Mouse (Mus musculus) stomach, postnatal 0 days (tissue): ENCODE results near the gene Gm3409. TPM values are rescaled to one million over a fixed set of nuclear protein-coding genes. Genes with fewer than 3 reads are reported as not detected.

ENCODE experiments used
- ATAC-seq: fragments of 200-750 bp; cut with Nextera tagmentation; 2 replicates; pipeline ENCODE4 v1.8.0; 2017; ENCODE audit not compliant: low FRiP score, low TSS enrichment
- DNase-seq: peaks from one replicate; pipeline ENCODE4 v3.0.0-alpha.2; 2016; ENCODE audit warnings: low spot score
- H3K27ac ChIP-seq: fragments of 300-500 bp; sonication (generic); replicated peaks from 2 replicates; pipeline ENCODE4 v1.5.1; 2014; ENCODE audit warnings: mild to moderate bottlenecking, control low read depth
- H3K27me3 ChIP-seq: fragments of 300-500 bp; sonication (generic); 2 replicates; pipeline ENCODE4 v1.6.1; 2014; ENCODE audit warnings: low read length; ENCODE audit not compliant: control insufficient read depth, insufficient read depth
- H3K36me3 ChIP-seq: fragments of 300-500 bp; sonication (generic); 2 replicates; pipeline ENCODE4 v1.6.1; 2014; ENCODE audit warnings: low read length, mixed read lengths; ENCODE audit not compliant: control insufficient read depth, insufficient read depth
- H3K4me1 ChIP-seq: fragments of 300-500 bp; sonication (generic); replicated peaks from 2 replicates; pipeline ENCODE4 v1.6.1; 2014; ENCODE audit warnings: antibody characterized with exemption; ENCODE audit not compliant: control insufficient read depth, insufficient read depth
- H3K4me2 ChIP-seq: fragments of 300-500 bp; sonication (generic); replicated peaks from 2 replicates; pipeline ENCODE4 v1.6.1; 2014; ENCODE audit warnings: low read depth, mild to moderate bottlenecking, control low read depth, moderate library complexity
- H3K4me3 ChIP-seq: fragments of 300-500 bp; sonication (generic); 2 replicates; pipeline ENCODE4 v1.5.1; 2014; ENCODE audit warnings: low read depth, low read length, control low read depth
- H3K9ac ChIP-seq: fragments of 300-500 bp; sonication (generic); 2 replicates; pipeline ENCODE4 v1.6.1; 2014; ENCODE audit warnings: mild to moderate bottlenecking, low read length, control low read depth, mixed read lengths
- H3K9me3 ChIP-seq: fragments of 300-500 bp; sonication (generic); 2 replicates; pipeline ENCODE4 v1.6.1; 2016; ENCODE audit warnings: low read length; ENCODE audit not compliant: control insufficient read depth
- CTCF ChIP-seq: IDR thresholded peaks from 2 replicates; pipeline ENCODE4 v1.5.1; 2016; ENCODE audit warnings: antibody characterized with exemption, low read depth, mild to moderate bottlenecking, moderate library complexity
- EP300 ChIP-seq: optimal IDR thresholded peaks from 2 replicates; pipeline ENCODE3; 2016; ENCODE audit warnings: antibody characterized with exemption
- WGBS: fragments of 180-500 bp; shearing (Covaris S2); extraction: QIAGEN DNeasy Blood & Tissue Kit; methylation state at CpG from one replicate; pipeline ENCODE4 v1.1.7; 2014; 5-methylcytosine and 5-hydroxymethylcytosine counted together
- polyA plus RNA-seq: library from polyadenylated mRNA; unstranded; fragments of >200 nt; fragmentation: Nextera tagmentation; extraction: Ambion mirVana; gene quantifications from 2 replicates; pipeline ENCODE4 v1.2.1, GENCODE M21; 2015

Gene Gm3409
- polyA plus RNA-seq, 1 experiment from 2014 or later, result not detected

GRCm38 (mm10) chr5:146584156-146584477 is 46.7 kb downstream of the Gm3409 start:
- WGBS, result 10% methylated on average over 10 of the region's 10 CpGs
- ATAC-seq (no peak), DNase-seq (no peak)
- no peaks in the 10 kb centered on the region for H3K36me3 ChIP-seq
- H3K27ac ChIP-seq, result no peak overlapping the region
- H3K9ac ChIP-seq, result no peak overlapping the region
- H3K4me3 ChIP-seq, result peak overlapping the region; percentile 39; the same call in 1 of the 2 replicates
- H3K4me1 ChIP-seq, result 0 out of 2 replicates have a peak, but pooled peaks cover 3% of the 10 kb centered on the region
- no peaks in the 10 kb centered on the region for H3K9me3 ChIP-seq
- peak overlapping the region; percentile 65 for H3K4me2 ChIP-seq
- peaks cover 12% of the 10 kb centered on the region for H3K27me3 ChIP-seq
- no peak for TF ChIP-seq CTCF

GRCm38 (mm10) chr5:146584478-146585306 is 47.2 kb downstream of the Gm3409 start, which contains the start of gene Gpr12:
Gene Gpr12, minus strand, starts transcription at chr5:146585239.
- DNase-seq, result no peak
- Histone ChIP-seq H3K9ac (no peak within 1 kb of the TSS), H3K4me2 (peak within 1 kb of the TSS; percentile 65), H3K9me3 (no peaks in the 10 kb centered on the region), H3K4me1 (0 out of 2 replicates have a peak, but pooled peaks cover 3% of the 10 kb centered on the region), H3K27ac (no peak within 1 kb of the TSS), H3K36me3 (no peaks in the 10 kb centered on the region), H3K27me3 (peaks cover 12% of the 10 kb centered on the region), H3K4me3 (peak within 1 kb of the TSS; percentile 39)
- TF ChIP-seq CTCF (no peak), EP300 (no peak)
- 1% methylated on average over 50 of the region's 64 CpGs for WGBS
- no peak for ATAC-seq

GRCm38 (mm10) chr5:146585307-146585651 is 47.8 kb downstream of the Gm3409 start:
- DNase-seq, result no peak
- Histone ChIP-seq H3K9me3 (no peaks in the 10 kb centered on the region), H3K4me1 (0 out of 2 replicates have a peak, but pooled peaks cover 3% of the 10 kb centered on the region), H3K9ac (no peak overlapping the region), H3K27me3 (peaks cover 12% of the 10 kb centered on the region), H3K4me2 (peak overlapping the region; percentile 65), H3K4me3 (peak overlapping the region; percentile 39; the same call in 1 of the 2 replicates), H3K27ac (no peak overlapping the region), H3K36me3 (no peaks in the 10 kb centered on the region)
- no peak for TF ChIP-seq CTCF
- no peak for TF ChIP-seq EP300
- WGBS, result 8% methylated on average over 10 of the region's 10 CpGs
- ATAC-seq, result no peak

- no peak for DNase-seq
- H3K36me3 ChIP-seq, result no peaks in the 10 kb centered on the region
- no peaks in the 10 kb centered on the region for H3K9me3 ChIP-seq
- H3K4me3 ChIP-seq, result no peak overlapping the region
- TF ChIP-seq EP300, result no peak
- H3K9ac ChIP-seq, result no peak overlapping the region
- no peak overlapping the region for H3K4me2 ChIP-seq
- 62% methylated on average over 8 of the region's 8 CpGs for WGBS
- H3K27me3 ChIP-seq, result peaks cover 12% of the 10 kb centered on the region
- no peak for ATAC-seq
- H3K27ac ChIP-seq, result no peak overlapping the region
- 0 out of 2 replicates have a peak, but pooled peaks cover 3% of the 10 kb centered on the region for H3K4me1 ChIP-seq
Observed at GRCm38 (mm10) chr5:146586357-146587070, 49.1 kb downstream of the Gm3409 start.

Other genes starting within 250 kb of the Gm3409 start
- 0.45 and 0.50 TPM in 2 replicates for gene Wasf3, start 152.7 kb upstream of the Gm3409 start, polyA plus RNA-seq
- not detected in 2 replicates for gene Gm6408, start 55.7 kb upstream of the Gm3409 start, polyA plus RNA-seq
- not detected in 2 replicates for gene Gm6370, start 46.3 kb upstream of the Gm3409 start, polyA plus RNA-seq
- gene 4930449I24Rik, start 35.2 kb upstream of the Gm3409 start, polyA plus RNA-seq, result not detected in 2 replicates
- not detected in 2 replicates for gene Gm3402, start 23.5 kb upstream of the Gm3409 start, polyA plus RNA-seq
- gene Gm3404, start 11.8 kb upstream of the Gm3409 start, polyA plus RNA-seq, result not detected in 2 replicates
- gene Gm3415, start 18.5 kb downstream of the Gm3409 start, polyA plus RNA-seq, result not detected in 2 replicates
- gene Gpr12, start 47.6 kb downstream of the Gm3409 start, polyA plus RNA-seq, result 0.05 and 0.12 TPM in 2 replicates